Mouse (Mus musculus) embryo, embryonic 10 days (tissue): ENCODE results near the gene Ocrl.
A peak's percentile ranks its signal among the peaks of the same experiment; 100 is the strongest.

Experiments
- DNase-seq: peaks from one replicate; pipeline ENCODE4 v3.0.0-alpha.2; 2015; ENCODE audit warnings: low spot score

Gene Ocrl

DNA sequence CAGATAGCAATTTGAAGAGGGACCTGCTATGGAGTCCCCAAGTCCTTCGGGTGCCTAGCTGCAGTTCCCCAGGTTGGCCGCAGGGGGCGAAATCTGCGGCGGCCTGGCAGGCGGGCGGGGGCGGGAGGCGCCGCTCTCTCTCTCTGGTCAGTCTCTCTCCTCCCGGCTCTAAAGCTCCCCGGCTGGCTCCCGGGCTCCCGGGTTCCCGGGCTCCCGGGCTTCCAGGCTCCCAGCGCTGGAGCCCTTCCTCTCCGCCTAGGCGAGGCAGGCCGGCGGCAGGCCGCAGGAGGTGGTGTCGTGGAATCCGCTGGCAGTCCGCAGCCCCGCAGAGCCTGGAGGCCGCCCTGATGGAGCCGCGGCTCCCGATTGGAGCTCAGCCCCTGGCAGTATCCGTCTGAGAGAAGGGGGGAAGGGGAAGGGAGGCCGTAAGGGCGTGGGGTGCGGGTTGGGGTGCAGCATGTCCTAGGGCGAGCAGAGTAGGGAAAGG, at the start of gene Ocrl:
Gene Ocrl (plus strand): TSS at position 82 of the 487 bp plus-strand sequence.
- peak; percentile 54 for DNase-seq

DNA sequence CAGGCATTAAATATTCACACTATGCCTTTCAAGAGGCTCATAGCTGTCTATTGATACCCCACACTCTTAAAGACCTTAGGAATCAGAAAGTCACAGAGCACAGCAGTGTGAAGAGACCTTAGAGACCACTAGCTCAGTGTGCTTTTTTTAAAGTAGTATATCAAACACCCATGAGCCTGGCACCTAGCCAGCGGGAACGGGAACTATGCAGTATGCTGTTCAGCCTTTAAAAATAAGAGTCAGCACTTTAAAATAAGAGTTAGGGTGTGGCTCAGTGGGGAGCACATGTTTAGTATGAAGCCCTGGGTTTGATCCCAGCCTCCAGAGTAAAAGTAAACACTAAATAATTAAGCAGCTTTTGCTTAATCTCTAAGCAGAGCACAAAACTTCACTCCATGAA, 32.1 kb upstream of the Ocrl start:
- DNase-seq = no peak

DNA sequence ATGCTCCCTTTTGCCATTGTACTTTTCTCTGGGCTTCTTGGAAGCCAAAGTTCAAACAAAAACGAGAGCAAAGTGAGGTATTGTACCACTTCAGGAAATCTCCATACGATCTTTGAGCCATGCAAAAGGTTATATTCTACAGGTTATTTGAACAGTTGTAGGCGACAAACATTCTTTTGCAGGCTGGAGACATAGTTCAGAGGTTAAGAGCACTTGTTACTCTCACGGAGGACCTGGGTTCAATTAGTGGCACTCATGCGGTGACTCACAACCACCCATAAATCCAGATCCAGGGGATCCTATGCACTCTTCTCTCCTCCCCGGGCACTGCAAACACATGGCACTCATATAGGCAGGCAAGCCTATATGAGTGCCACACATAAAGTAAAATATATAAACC, 29.4 kb upstream of the Ocrl start:
- no peak for DNase-seq

DNA sequence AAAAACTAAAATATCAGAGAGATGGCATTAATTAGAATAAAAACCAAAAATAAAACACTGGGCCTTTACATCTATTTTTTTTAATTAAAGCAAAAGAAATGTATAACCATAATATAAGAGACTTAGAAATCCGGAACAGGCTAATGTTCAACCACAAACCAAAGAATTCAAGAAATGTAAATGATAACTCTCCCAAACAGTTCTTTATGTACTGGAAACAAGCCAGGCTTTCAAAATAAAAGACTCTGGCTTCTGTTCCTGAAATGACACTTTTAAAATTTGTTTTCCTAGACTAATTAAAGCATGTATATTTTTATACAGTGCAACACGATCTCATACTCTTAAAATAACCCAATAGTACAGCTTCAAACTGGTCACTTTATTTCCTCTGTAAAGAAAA, 24.8 kb upstream of the Ocrl start:
- no peak for DNase-seq

DNA sequence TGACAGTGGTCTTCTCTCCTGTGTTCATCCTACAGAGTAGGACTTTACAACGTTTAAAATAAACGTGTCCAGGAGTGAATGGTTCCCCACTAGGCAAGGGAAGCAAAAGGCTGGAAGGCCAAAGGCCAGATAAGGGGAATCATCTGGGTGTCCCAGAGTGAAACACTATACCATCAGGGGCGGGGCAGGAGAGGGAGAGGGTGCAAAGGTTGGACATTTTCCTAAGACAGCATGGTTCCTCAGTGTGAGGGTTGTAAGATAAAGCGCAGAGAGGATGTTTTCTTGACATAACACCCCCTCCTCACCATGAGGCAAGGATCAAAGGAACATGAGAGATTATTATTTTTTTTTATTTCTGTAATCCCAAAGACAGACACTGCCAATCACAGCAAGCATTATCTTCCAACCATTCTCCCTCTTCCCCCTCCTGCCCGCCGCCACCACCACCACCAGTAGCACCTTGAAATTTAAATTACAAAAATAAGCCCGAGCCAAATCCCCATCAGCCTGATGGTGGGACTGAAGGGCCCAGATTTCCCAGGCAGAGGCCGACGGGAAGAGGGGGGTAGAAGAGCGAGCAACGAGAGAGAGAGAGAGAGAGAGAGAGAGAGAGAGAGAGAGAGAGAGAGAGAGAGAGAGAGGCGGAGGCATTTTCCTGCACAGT, 20.8 kb upstream of the Ocrl start:
- peak; percentile 4 for DNase-seq

DNA sequence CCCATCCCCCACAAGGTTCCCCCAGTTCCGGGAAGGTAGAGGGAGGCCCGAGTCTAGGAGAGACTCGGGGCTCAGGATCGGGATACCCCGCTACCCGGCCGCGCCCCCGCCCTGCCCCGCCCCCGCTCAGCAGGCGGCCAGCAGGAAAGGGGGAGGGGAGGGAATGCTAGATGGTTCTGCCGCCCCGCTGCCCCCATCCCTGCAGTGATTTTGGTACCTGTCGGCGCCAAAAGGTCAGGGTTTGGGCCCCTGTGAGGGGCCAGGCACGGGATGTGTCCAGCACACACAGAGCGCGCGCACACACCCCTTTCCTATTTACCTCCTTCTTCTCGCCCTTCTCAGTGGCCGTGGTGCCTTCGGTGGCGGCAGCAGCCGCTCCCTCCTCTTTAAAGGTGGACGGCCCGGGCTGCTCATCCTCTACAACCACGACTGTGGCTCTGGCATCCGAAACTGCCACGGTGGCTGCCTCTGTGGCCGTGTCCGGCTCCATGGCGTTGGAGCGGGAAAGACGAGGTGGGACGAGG, 20.2 kb upstream of the Ocrl start:
- peak; percentile 4 for DNase-seq

DNA sequence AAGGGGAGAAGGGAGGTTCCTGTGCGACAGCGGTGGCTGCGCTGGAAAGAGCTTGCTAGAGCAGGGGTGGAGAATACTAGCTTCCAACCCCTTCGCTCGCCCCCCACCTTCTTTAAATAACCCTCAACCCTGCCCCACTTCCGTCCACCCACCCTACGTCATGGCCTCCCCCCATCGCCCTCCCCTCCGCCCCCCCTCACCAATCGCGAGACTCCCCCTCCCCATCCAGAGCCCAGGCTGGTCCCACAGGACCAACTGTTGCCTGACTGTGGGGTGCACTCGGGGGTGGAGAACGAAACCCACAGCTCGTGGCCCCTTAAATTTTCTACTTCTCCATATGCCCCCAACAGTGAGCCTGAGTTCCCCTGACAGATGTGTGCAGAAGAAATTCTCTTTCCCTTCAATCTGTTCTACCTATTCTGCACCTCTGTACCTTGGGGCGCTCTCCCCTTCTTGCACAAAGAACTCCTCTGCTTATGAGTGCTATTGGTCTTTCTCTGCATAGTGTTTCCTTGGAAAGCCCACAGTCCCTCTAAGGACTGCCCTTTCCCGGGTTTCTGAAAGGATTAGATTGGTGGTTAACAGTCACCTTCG, 19.7 kb upstream of the Ocrl start, which contains the start of gene Smarca1:
Gene Smarca1 (minus strand): TSS at position 544 of the 594 bp plus-strand sequence.
- DNase-seq = no peak

DNA sequence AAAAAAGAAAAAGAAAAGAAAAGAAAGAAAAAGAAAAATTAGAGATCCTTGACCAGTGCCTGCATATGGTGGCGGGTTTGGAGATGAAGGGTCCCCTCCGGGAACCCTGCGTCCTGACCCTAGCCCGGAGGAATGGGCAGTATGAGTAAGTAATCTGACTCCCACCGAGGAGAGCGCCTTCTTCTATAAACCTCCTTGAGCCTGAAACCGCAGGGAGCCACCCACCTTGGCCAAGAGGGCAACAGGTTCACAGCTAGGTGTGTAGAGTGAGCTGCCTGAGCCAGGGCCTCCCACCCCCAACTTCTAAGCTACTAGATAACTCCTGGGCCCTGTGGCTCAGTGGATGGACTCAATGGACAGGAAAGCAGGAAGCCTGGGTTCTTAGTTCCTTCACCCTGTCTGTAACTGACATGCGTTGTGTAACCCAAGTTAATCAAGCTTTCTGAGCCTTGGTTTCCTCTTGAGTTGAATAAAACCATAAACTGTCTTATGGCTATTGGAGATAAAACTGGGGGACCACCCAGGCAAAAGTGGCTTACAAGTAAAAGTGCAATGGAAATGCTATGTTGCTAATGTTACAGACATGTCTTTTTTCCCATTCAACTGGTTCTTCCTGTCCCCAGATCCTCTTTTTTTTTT, 836 bp downstream of the Ocrl start:
- peak; percentile 22 for DNase-seq

DNA sequence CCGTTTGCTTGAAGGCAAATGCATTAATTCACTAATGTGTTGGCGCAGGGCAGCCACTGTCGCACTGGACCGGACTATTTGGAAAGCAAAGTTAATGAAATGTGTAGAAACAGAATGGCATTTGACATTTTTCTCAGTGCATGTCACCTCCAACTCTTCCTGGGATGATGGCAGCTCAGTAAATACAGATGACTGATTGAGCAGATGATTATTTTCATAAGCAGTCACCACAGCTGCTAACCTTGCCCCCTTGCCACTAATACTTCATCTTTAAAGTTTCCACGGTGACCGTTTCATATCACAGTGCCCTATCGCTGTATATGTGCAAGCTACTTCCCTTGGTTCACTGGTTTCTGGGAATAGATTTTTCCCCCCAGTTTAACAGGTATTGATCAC, 1.4 kb downstream of the Ocrl start:
- no peak for DNase-seq

DNA sequence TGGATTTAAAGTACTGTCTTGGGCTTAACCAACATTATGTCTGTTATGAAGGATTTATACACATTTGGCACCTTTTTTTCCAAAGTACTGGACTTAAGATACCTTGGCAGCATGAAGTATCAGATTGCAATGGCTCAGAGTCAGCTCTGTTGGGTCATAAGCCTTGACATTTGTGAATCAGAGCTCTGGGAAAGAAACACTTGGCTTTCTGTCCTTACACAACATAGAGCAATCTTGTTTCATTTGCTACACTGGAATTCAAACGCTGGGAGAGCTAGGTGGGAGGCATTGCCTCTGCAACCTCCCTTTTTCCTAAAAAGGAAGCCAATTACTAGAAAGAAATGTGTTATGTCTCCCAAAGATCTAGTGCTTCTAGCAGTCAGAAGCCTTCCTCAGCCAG, 4.6 kb downstream of the Ocrl start:
- no peak for DNase-seq

DNA sequence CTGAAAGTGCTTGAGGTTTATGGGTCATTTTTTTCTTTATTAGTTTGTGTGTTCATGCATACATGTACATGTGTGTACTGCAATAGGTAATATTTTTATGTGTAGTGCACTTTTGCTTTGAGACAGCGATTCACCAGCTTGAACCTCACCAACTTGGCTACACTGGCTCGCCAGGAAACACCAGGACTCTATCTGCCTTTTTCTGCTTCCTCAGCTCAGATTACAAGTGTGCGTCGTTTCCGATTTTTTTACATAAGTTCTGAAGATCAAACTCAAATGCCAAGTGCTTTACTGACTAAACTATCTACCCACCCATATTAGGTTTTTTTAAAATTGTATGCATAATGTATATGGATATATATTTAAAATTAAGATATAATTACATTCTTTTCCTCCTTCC, 8.4 kb downstream of the Ocrl start:
- DNase-seq = no peak

DNA sequence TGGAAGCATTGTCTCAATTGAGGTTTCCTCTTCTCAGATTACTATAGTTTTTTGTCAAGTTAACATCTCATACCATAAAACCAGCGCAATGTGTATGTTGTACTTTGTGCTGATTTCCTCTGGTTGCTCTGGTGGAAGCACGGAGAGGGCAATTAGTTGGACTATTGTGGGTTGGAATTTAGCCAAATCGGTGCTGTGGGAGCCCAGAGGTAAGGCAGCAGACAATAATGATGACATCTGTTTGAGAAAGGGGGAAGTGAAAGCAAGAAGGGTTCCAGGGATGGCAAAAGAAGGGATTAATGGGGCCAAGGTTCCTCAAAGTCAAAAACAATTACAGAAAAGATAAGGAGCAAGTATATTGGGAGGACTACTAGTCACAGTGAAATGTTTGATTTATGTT, 15.8 kb downstream of the Ocrl start:
- DNase-seq = no peak

DNA sequence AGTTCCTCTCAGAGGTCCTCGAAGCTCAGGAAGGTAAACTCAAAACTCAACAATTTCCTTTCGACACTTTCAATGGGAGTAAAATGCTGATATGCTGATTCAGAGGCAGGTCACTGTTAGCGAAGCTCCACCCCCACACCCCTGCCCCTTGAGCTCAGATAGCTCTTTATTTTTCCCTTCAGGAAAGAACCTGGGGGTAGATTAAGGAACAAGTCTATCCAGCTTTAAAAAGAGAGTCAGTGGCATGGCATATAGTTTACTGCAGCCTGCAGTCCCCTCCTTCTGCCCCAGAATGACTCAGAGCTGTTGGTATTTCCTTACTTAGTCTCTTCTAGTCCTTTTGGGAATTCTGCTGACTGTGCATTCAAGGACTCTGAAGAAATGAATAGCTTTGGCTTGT, 18.3 kb downstream of the Ocrl start:
- no peak for DNase-seq

DNA sequence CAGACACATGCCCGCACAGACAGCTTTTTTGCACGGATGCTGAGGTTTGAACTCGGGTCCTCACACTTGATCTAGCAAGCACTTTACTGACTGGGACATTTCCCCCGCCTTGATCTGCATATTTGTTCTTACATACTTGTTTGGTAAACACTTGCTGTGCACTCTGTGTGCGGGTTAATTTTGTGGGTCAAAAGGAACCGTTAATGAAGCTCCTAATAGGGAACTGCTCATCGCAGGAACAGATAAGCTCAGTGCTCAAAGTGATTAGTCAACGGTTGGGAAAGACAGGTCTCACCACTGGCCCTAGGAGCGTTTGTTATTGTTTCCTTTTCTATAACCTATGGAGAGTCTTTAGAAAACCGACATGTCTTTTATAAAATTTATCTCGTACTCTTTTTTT, 22.2 kb downstream of the Ocrl start:
- DNase-seq = no peak

DNA sequence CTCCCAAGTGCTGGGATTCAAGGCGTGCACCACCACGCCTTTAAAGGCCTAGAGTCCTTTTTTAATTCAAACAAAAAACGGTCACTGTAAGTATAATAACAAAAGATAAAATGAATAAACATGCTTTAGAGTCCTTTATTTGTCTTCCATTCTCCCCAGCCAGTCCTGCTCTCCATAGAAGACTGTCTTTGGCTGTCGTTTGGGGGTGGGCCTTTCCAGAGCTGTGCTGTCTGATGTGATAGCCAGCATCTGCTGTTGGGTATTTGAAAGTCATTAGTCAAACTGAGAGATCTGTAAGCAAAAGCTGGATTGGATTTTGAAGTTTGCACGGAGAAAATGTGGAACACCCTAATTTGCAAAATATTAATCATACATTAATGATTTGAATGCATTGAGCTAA, 24.7 kb downstream of the Ocrl start:
- DNase-seq = no peak

DNA sequence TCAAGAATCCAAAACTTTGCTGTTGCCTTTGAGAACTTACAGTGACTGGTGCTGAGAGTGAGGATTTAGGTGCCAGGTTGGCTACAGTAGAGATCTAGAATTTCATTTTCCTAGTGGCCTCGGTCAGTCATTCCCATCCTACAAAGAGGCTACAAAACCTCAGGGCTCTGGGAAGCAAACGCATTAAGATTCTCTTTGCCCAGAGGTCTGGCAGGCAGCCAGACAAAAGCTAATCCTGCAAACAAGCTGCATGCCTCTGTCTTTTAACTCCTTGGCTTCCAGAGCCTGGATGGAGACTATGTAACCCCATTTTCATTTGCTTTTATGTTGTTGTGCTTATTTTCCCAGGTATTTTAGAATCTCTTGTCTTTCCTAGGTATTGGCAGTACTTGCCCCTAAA, 25.6 kb downstream of the Ocrl start:
- DNase-seq = no peak

DNA sequence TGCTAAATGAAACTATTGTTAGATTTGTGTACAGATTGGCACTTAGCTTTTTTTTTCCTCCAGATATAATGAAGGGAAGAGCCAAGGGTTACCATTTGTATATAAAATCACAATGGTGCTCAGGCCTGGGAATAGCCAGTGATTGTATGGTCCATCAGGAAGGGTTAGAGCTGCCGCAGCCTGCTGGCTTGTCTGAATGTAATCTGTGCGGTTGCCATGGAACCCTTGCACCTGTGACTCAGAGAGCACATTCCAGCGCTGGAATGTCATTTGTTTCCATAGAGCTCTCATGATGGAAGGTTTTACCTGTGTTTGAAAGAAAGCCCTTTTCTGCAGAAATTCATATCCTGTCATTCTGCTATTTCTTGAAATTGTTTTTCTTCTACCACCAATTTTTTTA, 37.5 kb downstream of the Ocrl start:
- peak; percentile 31 for DNase-seq

DNA sequence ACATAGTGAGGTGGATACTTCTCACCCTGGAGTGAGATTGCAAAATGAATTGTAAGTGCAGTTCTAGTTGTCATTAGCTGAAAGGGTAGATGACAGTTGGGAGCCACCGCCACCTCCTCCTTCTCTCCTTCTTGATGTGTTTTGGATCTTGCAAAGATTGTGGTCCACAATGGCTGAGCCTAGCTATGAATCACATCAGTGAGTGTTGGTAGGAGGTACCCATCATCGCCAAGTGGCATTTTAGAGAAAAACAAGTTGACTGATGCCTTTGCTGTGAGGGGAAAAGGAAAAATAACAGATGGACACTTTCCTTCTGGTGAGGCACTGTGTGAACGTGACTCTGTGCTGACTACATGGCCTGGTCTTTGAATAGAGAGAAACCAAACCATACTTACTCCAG, 50.4 kb downstream of the Ocrl start:
- no peak for DNase-seq

DNA sequence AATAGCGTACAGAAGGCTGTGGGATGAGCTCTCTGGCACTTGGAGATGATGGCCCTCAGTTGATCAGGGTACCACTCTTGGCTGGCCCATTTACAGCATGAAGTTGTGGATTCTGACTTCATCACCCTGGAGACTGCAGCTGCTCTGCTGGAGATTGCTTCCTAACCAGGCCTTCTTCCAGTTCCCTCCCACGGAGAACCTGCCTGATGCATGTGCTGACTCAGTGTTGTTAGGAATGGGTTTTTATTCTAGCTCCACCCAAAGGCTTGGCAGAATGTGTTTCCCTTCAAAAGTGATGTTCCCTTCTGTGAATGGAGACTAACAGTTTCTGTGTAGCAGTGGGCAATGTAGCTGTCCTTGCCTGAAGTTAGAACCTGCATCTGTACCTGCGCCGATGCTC, 58.2 kb downstream of the Ocrl start:
- no peak for DNase-seq

DNA sequence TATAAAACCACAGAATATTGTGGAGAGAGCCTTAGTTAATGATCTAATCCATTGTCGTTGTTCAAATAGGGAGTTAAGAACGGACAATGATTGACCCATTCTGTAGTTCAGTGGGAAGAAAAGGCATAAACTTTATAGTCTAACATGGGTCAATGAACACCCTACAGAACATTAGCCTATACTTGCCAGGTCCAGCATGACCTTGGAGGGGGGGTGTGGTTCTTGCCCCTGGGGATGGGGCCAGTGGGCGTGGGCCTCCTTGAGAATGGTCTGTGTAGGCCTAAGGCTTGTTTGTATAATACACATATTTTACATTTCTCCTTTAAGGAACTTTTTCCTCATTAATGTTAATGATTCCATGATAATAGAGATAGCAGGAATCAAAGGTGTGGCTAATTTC, 58.7 kb downstream of the Ocrl start:
- no peak for DNase-seq

DNA sequence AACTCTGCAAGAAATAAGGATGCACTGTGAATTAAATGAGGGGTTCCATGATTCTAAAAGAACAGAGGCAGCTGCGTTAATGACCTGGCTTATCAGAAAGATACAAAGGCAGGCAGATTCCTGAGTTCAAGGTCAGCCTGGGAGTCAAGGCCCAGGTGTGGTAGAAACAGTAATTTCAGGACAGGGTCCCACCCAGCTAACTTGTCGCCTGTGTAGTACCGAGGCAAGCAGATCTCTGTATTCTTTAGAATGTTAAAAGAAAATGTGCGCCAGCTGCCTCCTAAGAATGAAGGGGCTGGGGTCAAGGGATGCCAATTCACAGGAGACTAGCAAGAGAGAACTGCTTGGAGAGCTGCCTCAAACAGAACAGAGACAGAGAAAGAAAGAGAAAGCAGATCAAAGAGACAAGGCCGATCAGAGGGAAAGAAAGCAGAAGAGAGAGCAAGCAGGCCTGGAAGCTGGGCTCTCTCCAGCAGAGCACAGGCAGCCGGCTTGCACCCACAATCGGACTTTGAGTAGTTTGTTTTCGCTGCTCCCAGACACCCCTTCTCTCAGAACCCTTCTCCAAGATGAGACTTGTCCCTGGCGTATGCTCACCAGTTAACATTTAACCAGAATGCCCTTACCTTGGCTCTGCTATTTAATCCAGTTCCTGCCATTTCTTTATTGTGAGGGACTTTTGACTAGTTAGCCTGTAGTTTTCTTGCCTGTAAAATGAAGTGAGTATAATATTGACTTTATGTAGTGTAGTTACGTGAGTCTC, 59.4 kb downstream of the Ocrl start:
- DNase-seq = no peak

DNA sequence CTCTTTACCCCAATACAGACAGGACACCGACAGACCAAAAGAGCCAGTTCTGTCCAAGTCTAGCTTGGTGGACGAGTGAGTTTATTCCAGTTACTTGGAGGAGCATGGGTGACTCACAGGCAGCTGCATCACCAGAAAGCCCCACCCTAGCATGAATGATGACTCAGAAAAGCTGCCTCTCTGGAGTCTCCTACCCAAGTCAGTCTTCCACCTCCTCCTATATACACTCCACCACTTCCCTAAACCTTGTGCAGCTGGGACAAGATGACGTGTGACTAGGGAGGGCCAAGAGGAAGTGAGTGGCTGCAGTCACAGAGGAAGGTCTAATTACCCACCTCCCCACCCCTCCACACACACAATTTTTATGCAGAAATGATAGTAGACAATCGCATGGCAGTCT, 64.4 kb downstream of the Ocrl start:
- DNase-seq = no peak

DNA sequence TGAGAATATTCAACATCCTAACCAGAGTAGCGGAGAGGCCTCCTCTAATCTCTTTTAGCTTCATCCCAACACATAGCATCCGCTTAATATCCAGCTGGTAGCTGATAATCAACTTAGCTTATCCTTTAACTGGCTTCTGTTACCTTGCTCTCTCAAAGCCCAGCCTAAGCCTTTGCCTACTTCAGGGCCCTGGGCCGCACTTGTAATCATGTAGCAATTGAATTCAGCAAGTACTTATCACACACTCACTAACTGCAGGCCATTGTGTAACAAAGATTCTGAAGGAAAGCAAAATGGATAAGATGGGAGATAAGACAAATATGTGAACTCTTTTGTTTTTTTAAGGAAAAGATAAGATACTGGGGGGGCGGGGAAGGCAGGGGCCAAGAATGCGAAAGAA, 64.9 kb downstream of the Ocrl start:
- no peak for DNase-seq
